Mouse (Mus musculus): Measurements from ENCODE around the gene Gm27029. TPM values are rescaled to one million over a fixed set of nuclear protein-coding genes. Genes with fewer than 3 reads are reported as not detected.
"Not testable (repeated sequence)": the region's sequence is repeated elsewhere in the genome, so short reads cannot be mapped to it uniquely, and the experiment has no call there.

Gm27029 gene
- polyA plus RNA-seq, 1 experiment from 2014 or later = 3.6 TPM

DNA sequence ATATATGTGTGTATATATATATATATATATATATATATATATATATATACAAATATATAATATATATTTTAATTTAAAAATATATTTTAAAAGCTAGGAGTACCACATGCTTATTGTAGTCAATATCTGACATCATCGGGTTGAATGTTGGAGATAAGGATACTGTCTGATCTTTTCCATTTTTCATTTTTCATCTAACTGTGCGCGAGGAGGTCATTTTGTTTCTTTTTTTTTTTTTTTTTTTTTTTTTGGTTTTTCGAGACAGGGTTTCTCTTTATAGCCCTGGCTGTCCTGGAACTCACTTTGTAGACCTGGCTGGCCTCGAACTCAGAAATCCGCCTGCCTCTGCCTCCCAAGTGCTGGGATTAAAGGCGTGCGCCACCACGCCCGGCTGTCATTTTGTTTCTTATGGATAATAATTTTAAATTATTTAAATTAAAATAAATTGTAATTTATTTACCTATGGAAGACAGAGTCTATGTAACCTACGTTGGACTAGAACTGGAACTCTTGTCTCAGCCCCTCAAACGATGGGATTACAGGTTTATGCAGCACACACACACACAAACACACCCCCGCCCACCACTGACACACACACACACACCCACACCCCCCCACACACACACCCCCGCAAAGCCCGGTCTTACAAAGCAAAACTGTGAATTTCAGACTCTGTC is 17.0 kb upstream of the Gm27029 start:
- H3K27me3 ChIP-seq (replicated peaks); ATAC-seq; H3K9me3 ChIP-seq (replicated peaks): not testable (repeated sequence)
- H3K4me2 ChIP-seq = peak overlapping the region; percentile 90
- H3K4me3 ChIP-seq = peak overlapping the region; percentile 89
- H3K36me3 ChIP-seq = peaks cover 36% of the 10 kb centered on the region
- H3K4me1 ChIP-seq = peaks cover 28% of the 10 kb centered on the region
- peak overlapping the region; percentile 83; the same call in 1 of the 2 replicates for H3K27ac ChIP-seq
- WGBS (ENCODE audit: insufficient replicate concordance) = 23% methylated on average over 15 of the region's 15 CpGs
- peak overlapping the region; percentile 66; the same call in 1 of the 2 replicates for H3K9ac ChIP-seq

DNA sequence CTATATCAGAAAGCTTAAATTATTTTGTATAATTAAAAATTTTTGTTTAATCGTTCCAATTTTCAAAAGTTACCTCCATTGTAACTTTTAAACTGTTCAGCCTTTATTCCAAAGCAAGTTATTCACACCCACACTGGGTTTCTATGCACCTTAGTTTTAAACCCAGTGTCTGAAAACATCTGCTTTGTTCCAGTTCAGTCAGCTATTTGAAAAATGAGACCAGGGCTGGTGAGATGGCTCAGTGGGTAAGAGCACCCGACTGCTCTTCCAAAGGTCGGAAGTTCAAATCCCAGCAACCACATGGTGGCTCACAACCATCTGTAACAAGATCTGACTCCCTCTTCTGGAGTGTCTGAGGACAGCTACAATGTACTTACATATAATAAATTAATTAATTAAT is 13.4 kb upstream of the Gm27029 start:
- H3K27ac ChIP-seq; H3K4me2 ChIP-seq; H3K27me3 ChIP-seq (replicated peaks); H3K9ac ChIP-seq; H3K9me3 ChIP-seq (replicated peaks); H3K4me3 ChIP-seq; ATAC-seq: not testable (repeated sequence)
- H3K4me1 ChIP-seq = peaks cover 10% of the 10 kb centered on the region
- H3K36me3 ChIP-seq = peaks cover 33% of the 10 kb centered on the region
- 36% methylated on average over 3 of the region's 3 CpGs for WGBS (ENCODE audit: insufficient replicate concordance)

DNA sequence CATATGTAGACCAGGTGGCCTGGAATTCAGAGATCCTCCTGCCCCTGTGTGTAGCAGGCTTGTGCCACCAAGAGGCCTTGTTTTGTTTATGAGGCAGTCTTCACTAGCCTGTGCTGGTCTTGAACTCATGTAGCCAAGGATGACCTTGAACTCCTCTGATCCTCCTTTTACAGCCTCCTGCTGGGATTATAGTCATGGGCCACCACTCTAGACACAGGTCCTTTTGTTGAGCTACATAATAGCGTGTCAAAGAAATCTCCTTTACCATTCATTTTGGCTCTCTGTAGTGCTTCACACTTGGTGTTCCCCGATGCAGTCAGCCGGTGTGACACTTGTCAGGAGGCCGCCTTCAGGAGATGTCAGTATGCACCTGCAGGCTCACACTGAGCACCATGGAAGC is 12.3 kb upstream of the Gm27029 start:
- Histone ChIP-seq H3K9ac (no peak overlapping the region), H3K27me3 (replicated peaks) (no peaks in the 10 kb centered on the region), H3K27ac (no peak overlapping the region), H3K4me3 (no peak overlapping the region), H3K4me2 (no peak overlapping the region), H3K36me3 (peaks cover 40% of the 10 kb centered on the region), H3K4me1 (peaks cover 8% of the 10 kb centered on the region), H3K9me3 (replicated peaks) (no peaks in the 10 kb centered on the region)
- ATAC-seq = no peak
- WGBS (ENCODE audit: insufficient replicate concordance) = 81% methylated on average over 4 of the region's 4 CpGs

DNA sequence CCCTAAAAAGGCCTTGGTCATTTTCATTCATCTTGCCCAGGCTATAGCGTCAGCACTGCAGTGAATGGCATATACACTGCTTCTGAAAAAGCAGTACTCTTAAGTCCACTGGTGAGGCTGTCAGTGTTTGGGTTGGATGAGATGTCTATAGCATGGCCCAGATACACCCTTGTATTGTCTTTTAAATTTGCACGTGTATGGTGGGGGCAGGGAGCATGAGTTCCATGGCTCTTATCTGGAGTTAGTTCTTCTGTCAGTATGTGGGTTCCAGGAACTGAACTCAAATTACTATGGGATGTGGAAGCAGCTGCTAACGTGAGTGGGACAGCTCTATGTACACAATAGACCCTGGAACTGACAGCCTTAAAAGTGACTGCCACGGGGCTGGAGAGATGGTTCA is 11.2 kb upstream of the Gm27029 start:
- 45% methylated on average over 4 of the region's 4 CpGs for WGBS (ENCODE audit: insufficient replicate concordance)

DNA sequence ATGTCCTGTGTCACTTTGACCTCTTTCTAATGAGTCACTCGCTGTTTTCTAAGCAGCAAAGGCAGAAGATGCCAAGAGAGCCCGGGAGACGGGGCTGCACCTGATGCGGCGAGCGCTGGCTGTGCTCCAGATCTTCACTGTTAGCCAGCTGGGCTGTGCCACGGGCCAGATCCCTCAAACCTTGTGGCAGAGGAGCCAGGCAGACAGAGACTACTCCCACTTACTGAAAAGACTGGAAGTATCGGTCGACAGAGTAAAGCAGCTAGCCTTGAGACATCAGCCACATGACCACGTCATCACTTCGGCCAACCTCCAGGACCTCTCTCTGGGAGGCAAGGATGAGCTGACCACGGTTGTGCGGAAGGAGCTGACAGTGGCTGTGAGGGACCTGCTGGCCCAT is 8.8 kb upstream of the Gm27029 start:
- peaks cover 72% of the 10 kb centered on the region for H3K36me3 ChIP-seq
- no peak for ATAC-seq
- no peak overlapping the region for H3K9ac ChIP-seq
- H3K27me3 ChIP-seq (replicated peaks) = no peaks in the 10 kb centered on the region
- no peaks in the 10 kb centered on the region for H3K9me3 ChIP-seq (replicated peaks)
- peaks cover 8% of the 10 kb centered on the region for H3K4me1 ChIP-seq
- no peak overlapping the region for H3K27ac ChIP-seq
- 90% methylated on average over 13 of the region's 13 CpGs for WGBS (ENCODE audit: insufficient replicate concordance)
- no peak overlapping the region for H3K4me2 ChIP-seq
- H3K4me3 ChIP-seq = no peak overlapping the region

More for the DNA sequence above, 11.2 kb upstream of the Gm27029 start:
- Histone ChIP-seq H3K4me3 (no peak overlapping the region), H3K4me2 (no peak overlapping the region), H3K27ac (no peak overlapping the region), H3K9ac (no peak overlapping the region), H3K9me3 (replicated peaks) (no peaks in the 10 kb centered on the region), H3K4me1 (peaks cover 8% of the 10 kb centered on the region), H3K27me3 (replicated peaks) (no peaks in the 10 kb centered on the region), H3K36me3 (peaks cover 50% of the 10 kb centered on the region)
- ATAC-seq = 0 out of 2 replicates have a peak, but pooled peaks have one; percentile 35

DNA sequence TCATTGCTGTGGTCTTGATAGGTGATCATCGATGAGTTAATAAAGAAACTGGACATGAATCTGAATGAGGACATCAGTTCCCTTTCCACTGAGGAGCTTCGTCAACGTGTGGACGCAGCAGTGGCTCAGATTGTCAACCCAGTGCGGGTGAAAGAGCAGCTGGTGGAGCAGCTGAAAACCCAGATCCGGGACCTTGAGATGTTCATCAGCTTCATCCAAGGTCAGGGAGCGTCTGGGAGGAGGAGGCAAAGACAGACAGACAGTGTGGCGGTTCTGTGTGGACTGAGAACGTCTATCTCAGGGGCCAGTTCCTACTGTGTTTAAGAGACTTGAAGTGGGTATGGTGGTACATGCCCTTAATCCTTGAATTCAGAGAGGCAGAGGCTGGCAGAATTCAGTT is 6.7 kb upstream of the Gm27029 start:
- Histone ChIP-seq H3K36me3 (peaks cover 72% of the 10 kb centered on the region), H3K27ac (no peak overlapping the region), H3K9ac (no peak overlapping the region), H3K4me3 (no peak overlapping the region), H3K9me3 (replicated peaks) (no peaks in the 10 kb centered on the region), H3K4me2 (no peak overlapping the region), H3K27me3 (replicated peaks) (no peaks in the 10 kb centered on the region), H3K4me1 (peaks cover 20% of the 10 kb centered on the region)
- WGBS (ENCODE audit: insufficient replicate concordance) = 81% methylated on average over 9 of the region's 9 CpGs
- no peak for ATAC-seq

DNA sequence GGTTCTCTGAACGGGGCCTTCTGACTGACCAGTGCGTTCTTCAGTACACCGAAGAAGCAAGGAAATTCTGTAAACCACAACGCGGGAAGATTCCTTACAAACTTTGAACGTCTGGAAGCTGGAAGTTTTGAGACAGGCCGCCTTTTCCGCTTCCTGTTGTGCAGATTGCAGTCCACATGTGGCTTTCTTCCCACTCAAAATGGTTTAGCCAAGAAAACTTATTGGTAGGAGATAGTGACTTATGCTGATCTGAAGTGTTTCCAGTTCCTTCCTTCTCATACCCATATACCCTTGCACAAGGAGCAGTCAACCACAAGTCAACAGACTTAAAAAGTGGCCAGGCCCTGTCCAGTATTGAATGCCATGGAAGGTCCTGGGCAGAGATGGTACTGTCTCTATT is 1.6 kb upstream of the Gm27029 start:
- Histone ChIP-seq H3K4me3 (peak overlapping the region; percentile 98), H3K4me1 (peaks cover 32% of the 10 kb centered on the region), H3K9ac (peak overlapping the region; percentile 85), H3K27me3 (replicated peaks) (no peaks in the 10 kb centered on the region), H3K9me3 (replicated peaks) (no peaks in the 10 kb centered on the region), H3K27ac (no peak overlapping the region), H3K4me2 (peak overlapping the region; percentile 99), H3K36me3 (peaks cover 25% of the 10 kb centered on the region)
- ATAC-seq = no peak
- 42% methylated on average over 8 of the region's 8 CpGs for WGBS (ENCODE audit: insufficient replicate concordance)

DNA sequence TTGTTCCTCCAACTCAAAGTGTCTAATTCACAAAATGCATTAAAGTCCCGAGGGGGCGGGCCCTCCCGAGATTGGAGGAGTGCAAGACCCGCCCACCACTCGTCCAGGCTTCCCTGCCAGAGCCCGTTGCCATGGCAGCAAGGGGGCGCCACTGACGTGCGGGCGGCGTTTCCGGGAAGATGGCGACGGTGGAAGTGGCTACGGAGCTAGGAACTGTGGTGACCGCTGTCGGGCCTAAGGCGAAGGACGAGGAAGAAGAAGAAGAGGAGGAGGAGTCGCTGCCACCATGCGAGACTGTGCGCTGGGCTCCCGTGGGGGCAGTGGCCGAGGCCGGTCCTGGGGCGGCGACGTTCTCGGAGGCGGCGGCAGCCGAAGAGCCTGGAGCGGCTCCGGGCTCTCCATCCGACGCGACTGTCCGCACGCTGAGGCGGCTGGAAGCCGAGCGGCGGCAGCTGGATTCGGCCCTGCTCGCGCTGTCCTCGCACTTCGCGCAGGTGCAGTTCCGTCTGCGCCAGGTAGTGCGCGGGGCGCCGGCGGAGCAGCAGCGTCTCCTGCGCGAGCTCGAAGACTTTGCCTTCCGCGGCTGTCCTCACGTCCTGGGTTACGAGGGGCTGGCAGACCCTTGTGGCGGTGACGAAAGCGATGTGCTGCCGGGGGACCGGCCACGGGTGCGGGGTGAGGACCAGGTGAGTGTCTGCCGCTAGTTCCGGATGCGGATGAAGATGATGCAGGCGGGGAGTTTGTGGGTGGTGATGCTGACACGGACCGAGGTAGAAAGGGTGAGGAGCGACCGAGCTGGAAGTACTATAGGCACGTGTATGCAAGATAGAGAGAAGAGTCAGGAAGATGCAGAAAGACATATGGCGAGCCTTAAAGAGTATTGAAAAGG is 573 bp upstream of the Gm27029 start, which contains the start of the genes Rundc1 and Ptges3l:
Rundc1 (plus strand) TSS at position 161 of the 889 bp plus-strand sequence.
Ptges3l (minus strand) TSS at position 409 of the 889 bp plus-strand sequence.
- Histone ChIP-seq H3K27me3 (replicated peaks) (no peaks in the 10 kb centered on the region), H3K4me3 (peak within 1 kb of the TSS; percentile 98), H3K27ac (peak within 1 kb of the TSS; percentile 78), H3K4me1 (peaks cover 32% of the 10 kb centered on the region), H3K9ac (peak within 1 kb of the TSS; percentile 85), H3K4me2 (peak within 1 kb of the TSS; percentile 99), H3K36me3 (peaks cover 15% of the 10 kb centered on the region), H3K9me3 (replicated peaks) (no peaks in the 10 kb centered on the region)
- ATAC-seq = peak; percentile 89
- WGBS (ENCODE audit: insufficient replicate concordance) = 1% methylated on average over 76 of the region's 81 CpGs

DNA sequence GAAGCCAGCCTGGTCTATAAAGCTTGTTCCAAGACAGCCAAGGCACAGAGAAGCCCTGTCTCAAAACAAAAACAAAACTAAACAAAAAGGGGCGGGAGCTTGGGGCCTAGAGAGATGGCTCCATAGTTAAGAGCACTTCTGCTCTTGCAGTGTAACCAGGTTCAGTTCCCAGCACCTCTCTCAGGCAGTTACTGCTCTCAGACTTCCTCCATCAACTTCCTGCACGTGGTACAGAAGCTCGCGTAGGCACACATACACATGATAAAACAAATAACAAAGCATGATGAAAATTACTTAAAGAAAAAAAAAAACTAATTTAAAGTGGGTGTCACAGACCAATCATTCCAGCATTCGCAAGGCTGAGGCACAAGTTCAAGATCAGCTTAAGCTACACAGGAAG is 4.4 kb downstream of the Gm27029 start:
- 66% methylated on average over 5 of the region's 5 CpGs for WGBS (ENCODE audit: insufficient replicate concordance)
- H3K4me1 ChIP-seq = peaks cover 30% of the 10 kb centered on the region
- H3K4me3 ChIP-seq = no peak overlapping the region
- H3K27ac ChIP-seq = no peak overlapping the region
- H3K9me3 ChIP-seq (replicated peaks) = no peaks in the 10 kb centered on the region
- H3K36me3 ChIP-seq = no peaks in the 10 kb centered on the region
- no peak for ATAC-seq
- H3K4me2 ChIP-seq = no peak overlapping the region
- H3K9ac ChIP-seq = no peak overlapping the region
- H3K27me3 ChIP-seq (replicated peaks) = no peaks in the 10 kb centered on the region

DNA sequence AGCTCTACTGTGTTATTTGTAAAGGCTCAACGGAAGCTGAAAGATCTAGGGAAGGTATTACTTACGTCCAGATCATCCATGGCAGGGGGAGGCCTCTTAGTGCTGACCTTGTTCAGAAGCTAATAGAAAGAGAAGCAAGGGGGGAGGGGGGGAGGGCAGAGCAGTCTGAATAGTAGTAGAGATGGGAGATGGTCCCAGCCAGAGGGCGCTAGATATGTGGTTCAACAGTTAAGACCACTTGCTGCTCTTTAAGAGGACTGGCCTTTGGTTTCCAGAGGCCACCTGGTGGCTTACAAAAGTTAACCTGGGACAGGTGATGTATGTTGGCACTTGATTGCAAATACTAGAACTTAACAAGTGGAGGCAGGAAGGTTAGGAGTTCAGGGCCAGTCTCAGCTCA is 5.0 kb downstream of the Gm27029 start:
- peaks cover 28% of the 10 kb centered on the region for H3K4me1 ChIP-seq
- WGBS (ENCODE audit: insufficient replicate concordance) = 32% methylated on average over 3 of the region's 3 CpGs
- H3K27me3 ChIP-seq (replicated peaks) = no peaks in the 10 kb centered on the region
- H3K9me3 ChIP-seq (replicated peaks) = no peaks in the 10 kb centered on the region
- H3K4me2 ChIP-seq = no peak overlapping the region
- no peak for ATAC-seq
- no peak overlapping the region for H3K9ac ChIP-seq
- H3K4me3 ChIP-seq = no peak overlapping the region
- no peak overlapping the region for H3K27ac ChIP-seq
- H3K36me3 ChIP-seq = no peaks in the 10 kb centered on the region

DNA sequence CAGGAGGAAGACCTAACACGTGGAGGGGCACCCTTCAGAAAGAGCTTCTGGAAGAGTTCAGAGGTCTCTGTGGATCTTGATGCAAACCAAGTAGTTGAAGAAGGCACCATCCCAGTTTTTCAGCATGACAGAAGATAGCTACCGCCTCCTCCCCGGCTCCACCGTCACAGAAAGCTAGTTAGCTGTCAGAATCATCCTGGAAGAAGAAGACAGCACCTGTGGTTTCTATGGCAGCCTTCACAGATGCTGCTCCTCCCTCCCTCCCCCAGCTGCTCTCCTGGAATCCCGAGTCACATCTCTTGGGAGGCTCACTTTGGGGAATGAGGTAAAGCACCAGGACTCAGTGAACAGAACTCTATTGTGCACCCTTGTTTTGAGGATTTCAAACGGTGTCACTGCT is 5.6 kb downstream of the Gm27029 start:
- Histone ChIP-seq H3K27me3 (replicated peaks) (no peaks in the 10 kb centered on the region), H3K27ac (no peak overlapping the region), H3K4me3 (no peak overlapping the region), H3K36me3 (peaks cover 2% of the 10 kb centered on the region; the same call in 1 of the 2 replicates), H3K9ac (no peak overlapping the region), H3K4me1 (peaks cover 22% of the 10 kb centered on the region), H3K9me3 (replicated peaks) (no peaks in the 10 kb centered on the region), H3K4me2 (no peak overlapping the region)
- 61% methylated on average over 6 of the region's 6 CpGs for WGBS (ENCODE audit: insufficient replicate concordance)
- ATAC-seq = no peak
